Mouse (Mus musculus) forelimb bud, embryonic 11.5 days (tissue): ENCODE measurements around the gene Mrps36.
A peak's percentile ranks its signal among the peaks of the same experiment; 100 is the strongest.
"Not testable (repeated sequence)": the region's sequence is repeated elsewhere in the genome, so short reads cannot be mapped to it uniquely, and the experiment has no call there.

Source experiments
- DNase-seq: peaks from one replicate; pipeline ENCODE4 v3.0.0-alpha.2; 2012; ENCODE audit warnings: low read depth, low spot score

The Mrps36 gene

GRCm38 (mm10) chr13:100732756-100733155 lies 11.7 kb downstream of the Mrps36 start:
- DNase-seq = no peak

- not testable (repeated sequence) for DNase-seq
These were observed 12.9 kb downstream of the Mrps36 start for GRCm38 (mm10) chr13:100731462-100732046.

- peak; percentile 97 for DNase-seq
These were observed 13.6 kb downstream of the Mrps36 start, which contains the start of gene Cdk7 for GRCm38 (mm10) chr13:100730861-100731176. Gene Cdk7 (minus strand): TSS chr13:100730939.

- DNase-seq = no peak
These were observed 14.2 kb downstream of the Mrps36 start for GRCm38 (mm10) chr13:100730153-100730860.

GRCm38 (mm10) chr13:100728530-100728929 lies 15.9 kb downstream of the Mrps36 start:
- DNase-seq = not testable (repeated sequence)

- DNase-seq = no peak
These were observed 16.4 kb downstream of the Mrps36 start for GRCm38 (mm10) chr13:100728086-100728485.

- no peak for DNase-seq
These were observed 19.3 kb downstream of the Mrps36 start for GRCm38 (mm10) chr13:100725194-100725593.

- no peak for DNase-seq
These were observed 20.3 kb downstream of the Mrps36 start for GRCm38 (mm10) chr13:100724051-100724754.

GRCm38 (mm10) chr13:100721656-100722055 lies 22.8 kb downstream of the Mrps36 start:
- no peak for DNase-seq

GRCm38 (mm10) chr13:100715467-100715866 lies 29.0 kb downstream of the Mrps36 start:
- DNase-seq = no peak

- DNase-seq = no peak
These were observed 38.3 kb downstream of the Mrps36 start for GRCm38 (mm10) chr13:100706206-100706605.

GRCm38 (mm10) chr13:100703468-100703867 lies 41.0 kb downstream of the Mrps36 start:
- DNase-seq = no peak

- DNase-seq = no peak
These were observed 45.6 kb downstream of the Mrps36 start for GRCm38 (mm10) chr13:100698866-100699265.

GRCm38 (mm10) chr13:100697541-100697940 lies 46.9 kb downstream of the Mrps36 start:
- no peak for DNase-seq

- DNase-seq = no peak
These were observed 56.9 kb downstream of the Mrps36 start for GRCm38 (mm10) chr13:100687513-100687912.
